Mouse (Mus musculus) 3T3-L1 (cell line): ENCODE data around the gene Got2.
"Not testable (repeated sequence)": the region's sequence is repeated elsewhere in the genome, so short reads cannot be mapped to it uniquely, and the experiment has no call there.

Experiments
- DNase-seq: peaks from one replicate; pipeline ENCODE4 v3.0.0-alpha.2; 2015; ENCODE audit warnings: low read depth, low spot score

Gene Got2

GRCm38 (mm10) chr8:95871690-95872089 lies 16.7 kb downstream of the Got2 start:
- no peak for DNase-seq

- DNase-seq, result not testable (repeated sequence)
These were observed 23.5 kb downstream of the Got2 start for GRCm38 (mm10) chr8:95864851-95865250.

GRCm38 (mm10) chr8:95863761-95864440 lies 24.4 kb downstream of the Got2 start:
- not testable (repeated sequence) for DNase-seq

- DNase-seq, result no peak
These were observed 34.2 kb downstream of the Got2 start for GRCm38 (mm10) chr8:95854174-95854573.

- peak; percentile 98 for DNase-seq
These were observed 35.1 kb downstream of the Got2 start, which contains the start of gene Slc38a7 for GRCm38 (mm10) chr8:95853102-95853843. Gene Slc38a7 (minus strand): TSS chr8:95853539.

GRCm38 (mm10) chr8:95852290-95852689 lies 36.1 kb downstream of the Got2 start:
- peak; percentile 100 for DNase-seq

- no peak for DNase-seq
These were observed 38.0 kb downstream of the Got2 start for GRCm38 (mm10) chr8:95850326-95850725.

- no peak for DNase-seq
These were observed 39.4 kb downstream of the Got2 start for GRCm38 (mm10) chr8:95848734-95849464.

GRCm38 (mm10) chr8:95848061-95848551 lies 40.2 kb downstream of the Got2 start:
- no peak for DNase-seq

GRCm38 (mm10) chr8:95845026-95845425 lies 43.3 kb downstream of the Got2 start:
- no peak for DNase-seq

- DNase-seq, result no peak
These were observed 44.4 kb downstream of the Got2 start for GRCm38 (mm10) chr8:95843968-95844367.

GRCm38 (mm10) chr8:95841436-95841835 lies 46.9 kb downstream of the Got2 start:
- DNase-seq, result no peak

GRCm38 (mm10) chr8:95839289-95839688 lies 49.1 kb downstream of the Got2 start:
- no peak for DNase-seq

GRCm38 (mm10) chr8:95837266-95837665 lies 51.1 kb downstream of the Got2 start:
- no peak for DNase-seq

GRCm38 (mm10) chr8:95835891-95836290 lies 52.5 kb downstream of the Got2 start:
- no peak for DNase-seq

GRCm38 (mm10) chr8:95833435-95833984 lies 54.8 kb downstream of the Got2 start:
- peak; percentile 37 for DNase-seq

GRCm38 (mm10) chr8:95832603-95833434 lies 55.5 kb downstream of the Got2 start:
- peak; percentile 97 for DNase-seq

GRCm38 (mm10) chr8:95830144-95830543 lies 58.2 kb downstream of the Got2 start:
- DNase-seq, result no peak

- DNase-seq, result not testable (repeated sequence)
These were observed 63.2 kb downstream of the Got2 start, which contains the start of gene Sap18b for GRCm38 (mm10) chr8:95825162-95825561. Gene Sap18b (plus strand): TSS chr8:95825346.

GRCm38 (mm10) chr8:95822699-95823098 lies 65.6 kb downstream of the Got2 start:
- no peak for DNase-seq

- DNase-seq, result no peak
These were observed 66.3 kb downstream of the Got2 start for GRCm38 (mm10) chr8:95822096-95822495.
